Mouse (Mus musculus) cerebellum, postnatal 4 days (tissue): ENCODE measurements around the gene Polr3c.
"Not testable (repeated sequence)": the region's sequence is repeated elsewhere in the genome, so short reads cannot be mapped to it uniquely, and the experiment has no call there.

Experiments used
- DNase-seq, 2 experiments: peaks; one replicate each; pipeline ENCODE4 v3.0.0; 2022; ENCODE audit warnings: low spot score in 2 of 2, mixed read lengths in 1 of 2

Polr3c gene

DNA sequence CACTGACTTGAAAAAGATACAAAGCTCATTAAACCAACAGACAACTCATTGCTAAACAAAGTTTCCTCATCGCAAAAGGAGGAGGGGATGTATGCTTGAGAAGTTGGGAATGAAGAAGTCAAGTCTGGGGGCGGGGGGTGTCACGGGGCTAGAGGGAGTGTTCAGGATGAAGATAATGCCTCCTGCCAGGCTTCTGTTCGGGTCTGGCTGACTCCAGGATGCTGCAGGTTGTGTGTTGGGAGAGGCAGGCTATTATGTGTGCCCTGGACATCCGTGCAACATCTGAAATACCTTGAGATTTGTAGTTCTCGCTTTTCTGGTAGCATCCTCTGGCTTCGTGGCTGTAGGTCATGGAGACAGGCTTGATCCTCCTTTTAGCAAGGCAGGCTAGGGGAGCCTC lies 49.0 kb downstream of the Polr3c start:
- DNase-seq = no peak

DNA sequence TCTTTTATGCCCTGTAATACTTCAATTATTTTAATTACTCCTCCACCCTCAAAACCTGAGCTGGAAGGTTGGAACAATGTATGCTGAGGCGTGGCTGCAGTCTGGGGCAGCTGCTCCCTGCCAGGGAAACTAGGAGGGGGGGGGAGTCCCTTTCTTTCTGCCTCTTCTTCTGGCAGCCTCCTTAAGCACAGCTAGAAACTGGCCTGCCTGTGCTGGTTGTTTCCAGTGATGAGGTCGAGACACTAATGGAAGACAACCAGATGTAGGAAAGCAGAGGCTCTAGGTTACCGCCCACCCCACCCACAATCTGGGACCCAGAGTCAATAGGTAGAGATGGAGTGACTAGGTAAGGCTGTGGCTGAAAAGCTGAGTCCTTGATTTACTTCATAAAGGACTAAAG lies 51.7 kb downstream of the Polr3c start:
- no peak for DNase-seq

GRCm38 (mm10) chr3:96675171-96675570 lies 52.3 kb downstream of the Polr3c start:
- no peak for DNase-seq

GRCm38 (mm10) chr3:96674442-96674841 lies 53.0 kb downstream of the Polr3c start:
- no peak for DNase-seq

DNA sequence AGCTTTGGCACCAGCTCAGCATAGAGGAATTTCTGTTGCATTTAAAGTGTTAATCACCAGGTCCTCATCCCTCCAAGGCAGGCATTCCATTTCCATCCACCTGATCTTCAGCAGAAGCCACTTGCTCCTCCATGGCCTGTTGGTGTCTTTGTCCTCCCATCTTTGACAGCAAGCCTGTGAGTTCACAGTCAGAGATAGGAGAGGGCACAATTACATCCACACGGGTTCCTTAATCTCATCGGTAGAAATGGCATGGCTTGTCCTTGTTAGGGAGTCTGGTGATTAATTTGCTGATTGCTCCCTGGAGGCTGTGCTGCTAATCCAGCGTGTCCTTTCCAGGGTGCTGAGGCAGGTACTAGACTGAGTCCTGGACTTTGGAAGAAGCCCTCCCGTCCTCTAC lies 53.9 kb downstream of the Polr3c start:
- no peak for DNase-seq

DNA sequence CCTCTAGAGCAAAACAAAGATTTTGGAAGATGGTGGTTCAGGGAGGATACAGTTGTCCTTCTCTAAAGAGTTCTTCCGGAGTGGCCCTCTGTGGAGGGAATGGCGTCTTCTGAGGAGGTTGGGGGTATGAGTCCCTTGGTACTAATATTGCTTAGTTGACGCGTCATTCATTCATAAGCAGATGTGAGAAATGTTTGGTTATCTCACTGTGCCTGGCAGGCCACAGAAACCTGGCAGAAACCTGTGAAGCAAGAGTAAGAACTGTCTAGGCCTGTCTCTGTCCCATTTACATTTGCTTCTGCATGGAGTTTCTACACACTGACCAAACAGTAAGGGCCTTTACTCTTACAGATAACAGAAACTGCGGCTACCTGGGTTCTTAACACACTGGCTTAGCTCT lies 55.9 kb downstream of the Polr3c start:
- DNase-seq = no peak

GRCm38 (mm10) chr3:96669727-96670468 lies 57.5 kb downstream of the Polr3c start, which contains the start of gene Ankrd35:
Ankrd35 (plus strand) TSS chr3:96670131.
- peak; percentile 56 to 58 for DNase-seq

DNA sequence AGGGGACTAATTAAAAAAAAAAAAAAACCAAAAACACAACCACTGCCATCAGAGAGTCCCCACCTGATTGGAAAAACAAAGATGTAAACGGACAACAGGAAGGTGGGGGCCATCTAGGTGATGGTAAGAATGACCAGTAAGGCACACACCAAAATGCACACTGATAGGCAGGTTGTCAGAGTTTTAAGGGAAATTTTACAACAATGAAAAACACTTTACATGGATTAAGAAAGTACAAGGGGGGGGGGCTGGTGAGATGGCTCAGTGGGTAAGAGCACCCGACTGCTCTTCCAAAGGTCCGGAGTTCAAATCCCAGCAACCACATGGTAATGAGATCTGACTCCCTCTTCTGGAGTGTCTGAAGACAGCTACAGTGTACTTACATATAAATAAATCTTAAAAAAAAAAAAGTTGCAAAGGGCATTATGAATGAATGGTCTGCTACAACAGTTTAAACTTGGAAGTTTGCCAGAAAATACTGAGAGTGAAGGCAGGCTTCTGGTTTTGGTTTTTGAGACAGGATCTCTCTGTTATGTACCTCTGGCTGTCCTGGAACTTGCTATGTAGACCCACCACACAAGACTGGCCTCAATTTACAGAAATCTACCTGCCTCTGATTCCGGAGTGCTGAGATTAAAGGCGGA lies 58.9 kb downstream of the Polr3c start:
- DNase-seq = no peak

- no peak for DNase-seq
Measured at GRCm38 (mm10) chr3:96667316-96667715, 60.1 kb downstream of the Polr3c start.

DNA sequence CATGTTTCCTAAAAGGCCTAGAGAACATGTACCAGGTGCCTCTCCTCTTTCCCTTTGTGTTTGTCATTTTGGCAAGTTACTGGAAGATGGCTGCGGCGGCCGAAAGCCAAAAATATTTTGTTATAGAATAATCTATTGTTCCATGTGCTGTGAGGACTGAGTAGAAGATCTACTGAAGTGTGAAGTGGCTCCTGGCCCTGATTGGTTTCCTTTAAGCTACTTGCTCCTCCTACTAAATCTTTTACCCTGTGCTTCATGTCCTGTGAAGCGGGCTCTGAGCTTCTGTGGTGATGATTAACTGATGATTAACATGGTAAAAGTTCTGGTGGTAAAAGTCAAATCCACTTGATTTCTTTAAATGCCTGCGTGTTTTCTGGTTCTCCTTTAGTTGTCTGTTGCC lies 60.5 kb downstream of the Polr3c start:
- DNase-seq = no peak

GRCm38 (mm10) chr3:96665732-96666363 lies 61.6 kb downstream of the Polr3c start:
- not testable (repeated sequence) for DNase-seq

- peak; percentile 79 to 88 for DNase-seq
Measured at GRCm38 (mm10) chr3:96663432-96664239, 63.8 kb downstream of the Polr3c start.

DNA sequence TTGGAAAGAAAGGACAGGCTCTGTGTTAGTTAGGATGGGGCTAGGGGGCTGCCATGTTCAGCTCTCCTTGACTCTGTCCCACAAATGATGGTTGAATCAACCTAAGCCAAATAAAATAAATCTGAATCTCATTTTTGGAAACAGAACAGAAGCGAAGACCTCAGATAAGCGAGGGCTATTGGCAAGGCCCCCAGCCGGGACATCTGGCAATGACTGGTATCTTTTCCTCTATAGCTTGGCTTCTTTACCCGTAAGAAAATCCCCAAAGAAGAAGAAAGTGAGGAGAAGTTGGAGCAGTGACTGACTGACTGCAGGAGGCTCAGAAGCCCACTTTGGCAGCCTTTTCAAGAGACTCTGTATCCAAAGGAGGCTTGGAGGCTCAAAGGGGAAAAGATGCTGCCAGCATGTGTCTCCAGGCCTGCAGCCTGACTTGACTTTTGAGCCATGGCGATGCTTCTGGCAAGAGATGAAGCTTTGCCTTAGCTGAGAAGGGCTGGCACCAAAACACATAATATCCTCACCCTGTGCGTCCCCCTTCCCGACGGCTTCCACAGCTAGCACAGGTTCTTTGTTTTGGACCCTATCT lies 64.6 kb downstream of the Polr3c start:
- DNase-seq = no peak
